19 mouse cellular contexts compared by ENCODE assay signal in genomic region chrX:36803189-36803588, GRCm38 (mm10). TPM values are rescaled to one million over a fixed set of nuclear protein-coding genes. Genes with fewer than 3 reads are reported as not detected.
DNase-seq lines count a peak whose midpoint lies in the region; ATAC-seq and TF ChIP-seq lines count a peak whose summit lies in the region.
"Had no signal": no experiment of that assay in that cellular context is flagged by ENCODE, and none has a peak within 500 bp of the region (broad histone marks: within the 10 kb centered on the region; RNA-seq: fewer than 3 reads in every experiment).

No protein-coding gene starts in this region.

- H3K4me3 ChIP-seq in heart, embryonic 10.5 days, result no peak overlapping the region
- no peak overlapping the region for H3K4me3 ChIP-seq in liver, postnatal 0 days (ENCODE audit: low read depth, low read length)
- H3K4me3 ChIP-seq: erythroblast, embryonic 14.5 days; forebrain, embryonic 15.5 days; heart, embryonic 12.5 days; neural tube, embryonic 13.5 days had no signal

- peak; percentile 18 for ATAC-seq in megakaryocyte progenitor cell, adult 5-6 weeks (replicated peaks; ENCODE audit: poor library complexity)
- no peak for ATAC-seq in liver, postnatal 0 days
- ATAC-seq: forebrain, embryonic 15.5 days had no signal

- peak; percentile 10 to 20 for DNase-seq in B cell, adult 2 months
- peak; percentile 63 for DNase-seq in MEL-GATA-1-ER (ENCODE audit: extremely low read depth, low read depth)
- peak; percentile 8 for DNase-seq in thymus, postnatal 25 days
- no peak for DNase-seq in kidney, postnatal 4 days
- DNase-seq in heart, embryonic 10.5 days (ENCODE audit: low spot score), result no peak
- DNase-seq in liver, postnatal 0 days, result no peak
- DNase-seq: adrenal gland, postnatal 10 days; cerebellum, adult 2 months; gastrocnemius, postnatal 36 days; heart, postnatal 4 days; layer of hippocampus, postnatal 36 days; lung, embryonic 14.5 days had no signal

- 75% methylated on average over 5 of the region's 5 CpGs for WGBS in heart, embryonic 10.5 days
- WGBS in liver, postnatal 0 days (ENCODE audit: insufficient replicate concordance), result 44% methylated on average over 5 of the region's 5 CpGs

- H3K27me3 ChIP-seq in heart, embryonic 10.5 days (ENCODE audit: insufficient read depth, poor library complexity, severe bottlenecking), result no peaks in the 10 kb centered on the region
- no peaks in the 10 kb centered on the region for H3K27me3 ChIP-seq in liver, postnatal 0 days (ENCODE audit: insufficient read depth, low read length)
- H3K27me3 ChIP-seq: forebrain, embryonic 15.5 days; heart, embryonic 12.5 days; neural tube, embryonic 13.5 days had no signal

- no peak overlapping the region for H3K27ac ChIP-seq in heart, embryonic 10.5 days
- no peak overlapping the region for H3K27ac ChIP-seq in liver, postnatal 0 days (ENCODE audit: low read depth)
- H3K27ac ChIP-seq: forebrain, embryonic 15.5 days; neural tube, embryonic 13.5 days had no signal

- TF ChIP-seq CTCF in liver, postnatal 0 days (IDR thresholded peaks at IDR 0.05; ENCODE audit: low read depth), result no peak

- H3K9me3 ChIP-seq in heart, embryonic 10.5 days, result no peaks in the 10 kb centered on the region
- no peaks in the 10 kb centered on the region for H3K9me3 ChIP-seq in liver, postnatal 0 days (ENCODE audit: low read length)
- H3K9me3 ChIP-seq: forebrain, embryonic 15.5 days; heart, embryonic 12.5 days; neural tube, embryonic 13.5 days had no signal

- no peak overlapping the region for H3K9ac ChIP-seq in liver, postnatal 0 days (replicated peaks)
- H3K9ac ChIP-seq: forebrain, embryonic 15.5 days; heart, embryonic 12.5 days; lung, embryonic 14.5 days; neural tube, embryonic 13.5 days had no signal

- no peak overlapping the region; the same call in 1 of the 2 replicates for H3K4me2 ChIP-seq in liver, postnatal 0 days (ENCODE audit: low read depth, low read length)
- H3K4me2 ChIP-seq: forebrain, embryonic 15.5 days; heart, embryonic 12.5 days; liver, embryonic 11.5 days; lung, embryonic 14.5 days; neural tube, embryonic 13.5 days had no signal

- 0 out of 2 replicates have a peak, but pooled peaks cover under 1% of the 10 kb centered on the region for H3K36me3 ChIP-seq in heart, embryonic 10.5 days
- H3K36me3 ChIP-seq in liver, postnatal 0 days (replicated peaks; ENCODE audit: insufficient read depth, low read length), result peaks cover 1% of the 10 kb centered on the region

- H3K4me1 ChIP-seq in heart, embryonic 10.5 days, result no peaks in the 10 kb centered on the region
- no peaks in the 10 kb centered on the region for H3K4me1 ChIP-seq in liver, postnatal 0 days (ENCODE audit: insufficient read depth)

- TF ChIP-seq EP300 in liver, postnatal 0 days (IDR thresholded peaks at IDR 0.05; ENCODE audit: low read depth), result no peak

RNA-seq across cellular contexts. Expression of gene Slc25a5, which starts 7.7 kb away (rescaled TPM):
- total RNA-seq in megakaryocyte progenitor cell, adult 5-6 weeks (2015), result 1,266 and 1,295 TPM in 2 replicates
- total RNA-seq in megakaryocyte progenitor cell, adult 5-6 weeks (2017), result 902 and 1,027 TPM in 2 replicates
- 1,068 and 1,241 TPM in 2 replicates for polyA plus RNA-seq in heart, embryonic 10.5 days (2016; fragmentation: Nextera tagmentation; extraction: Ambion mirVana)
- 703 and 719 TPM in 2 replicates for polyA plus RNA-seq in liver, postnatal 0 days (2015; fragmentation: Nextera tagmentation; extraction: Ambion mirVana)

RNA-seq across cellular contexts. Expression of gene Slc25a43, which starts 59.7 kb away (rescaled TPM):
- total RNA-seq in megakaryocyte progenitor cell, adult 5-6 weeks (2015), result 3.1 and 3.2 TPM in 2 replicates
- 0.74 and 1.8 TPM in 2 replicates for total RNA-seq in megakaryocyte progenitor cell, adult 5-6 weeks (2017)
- 2.2 and 3.1 TPM in 2 replicates for polyA plus RNA-seq in heart, embryonic 10.5 days (2016; fragmentation: Nextera tagmentation; extraction: Ambion mirVana)
- 0.41 and 0.69 TPM in 2 replicates for polyA plus RNA-seq in liver, postnatal 0 days (2015; fragmentation: Nextera tagmentation; extraction: Ambion mirVana)
- total RNA-seq: megakaryocyte-erythroid progenitor cell, adult 5-6 weeks had no signal
- polyA plus RNA-seq: erythroblast, embryonic 14.5 days had no signal

Comparison
In these comparisons a context has a peak if more than half of its experiments do, and no peak if none do; other contexts are left out.
1. DNase-seq: peak in B cell, adult 2 months (2 of 2), MEL-GATA-1-ER (single experiment) and thymus, postnatal 25 days (single experiment); none in kidney, postnatal 4 days (0 of 2), heart, embryonic 10.5 days (single experiment) and liver, postnatal 0 days (single experiment).